Mouse (Mus musculus): ENCODE measurements at regions not wholly inside any gene's neighbourhood (a gene's known extent, or its start where the extent isn't known, plus 50 kb on each side); places are given as distances from the start of the nearest gene placed in this dataset.

- Histone ChIP-seq H3K36me3 (ENCODE audit: control insufficient read depth, insufficient read depth, low read length) (no peaks in the 10 kb centered on the region), H3K4me3 (ENCODE audit: low read depth, low read length) (no peak overlapping the region), H3K4me2 (ENCODE audit: low read depth, severe bottlenecking) (no peak overlapping the region), H3K9ac (ENCODE audit: low read length) (no peak overlapping the region), H3K27ac (replicated peaks; ENCODE audit: low read depth, low read length) (no peak overlapping the region), H3K27me3 (ENCODE audit: control insufficient read depth, insufficient read depth, low read length) (no peaks in the 10 kb centered on the region), H3K9me3 (ENCODE audit: control insufficient read depth, low read length) (no peaks in the 10 kb centered on the region), H3K4me1 (ENCODE audit: control insufficient read depth, insufficient read depth, low read length) (no peaks in the 10 kb centered on the region)
- WGBS, result 88% methylated on average over 2 of the region's 2 CpGs
- ATAC-seq (ENCODE audit: insufficient number of reproducible peaks, low FRiP score, low TSS enrichment, low read depth) (no peak), DNase-seq (ENCODE audit: low spot score) (no peak)
Observed at GRCm38 (mm10) chr4:10703212-10703611, 171.1 kb upstream of the 2610301B20Rik start.

- WGBS, result 83% methylated on average over 7 of the region's 7 CpGs
- Histone ChIP-seq H3K27me3 (ENCODE audit: control insufficient read depth, insufficient read depth, low read length) (no peaks in the 10 kb centered on the region), H3K4me1 (ENCODE audit: control insufficient read depth, insufficient read depth, low read length) (no peaks in the 10 kb centered on the region), H3K9me3 (ENCODE audit: control insufficient read depth, low read length) (no peaks in the 10 kb centered on the region), H3K9ac (ENCODE audit: low read length) (no peak overlapping the region), H3K4me3 (ENCODE audit: low read depth, low read length) (no peak overlapping the region), H3K36me3 (ENCODE audit: control insufficient read depth, insufficient read depth, low read length) (no peaks in the 10 kb centered on the region), H3K4me2 (ENCODE audit: low read depth, severe bottlenecking) (no peak overlapping the region), H3K27ac (replicated peaks; ENCODE audit: low read depth, low read length) (no peak overlapping the region)
- DNase-seq (ENCODE audit: low spot score), result no peak
- no peak for ATAC-seq (ENCODE audit: insufficient number of reproducible peaks, low FRiP score, low TSS enrichment, low read depth)
Observed at GRCm38 (mm10) chr4:10707016-10707657, 167.2 kb upstream of the 2610301B20Rik start.

- Histone ChIP-seq H3K9me3 (ENCODE audit: control insufficient read depth, low read length) (no peaks in the 10 kb centered on the region), H3K4me3 (ENCODE audit: low read depth, low read length) (no peak overlapping the region), H3K4me1 (ENCODE audit: control insufficient read depth, insufficient read depth, low read length) (no peaks in the 10 kb centered on the region), H3K27ac (replicated peaks; ENCODE audit: low read depth, low read length) (no peak overlapping the region), H3K4me2 (ENCODE audit: low read depth, severe bottlenecking) (no peak overlapping the region), H3K36me3 (ENCODE audit: control insufficient read depth, insufficient read depth, low read length) (no peaks in the 10 kb centered on the region), H3K9ac (ENCODE audit: low read length) (no peak overlapping the region), H3K27me3 (ENCODE audit: control insufficient read depth, insufficient read depth, low read length) (no peaks in the 10 kb centered on the region)
- ATAC-seq (ENCODE audit: insufficient number of reproducible peaks, low FRiP score, low TSS enrichment, low read depth), result no peak
- 56% methylated on average over 2 of the region's 2 CpGs for WGBS
- DNase-seq (ENCODE audit: low spot score), result no peak
Observed at GRCm38 (mm10) chr4:10707658-10708056, 166.6 kb upstream of the 2610301B20Rik start.

GRCm38 (mm10) chr4:10711939-10712533 lies 162.3 kb upstream of the 2610301B20Rik start:
- Histone ChIP-seq H3K36me3 (ENCODE audit: control insufficient read depth, insufficient read depth, low read length) (no peaks in the 10 kb centered on the region), H3K27ac (replicated peaks; ENCODE audit: low read depth, low read length) (no peak overlapping the region), H3K4me3 (ENCODE audit: low read depth, low read length) (no peak overlapping the region), H3K27me3 (ENCODE audit: control insufficient read depth, insufficient read depth, low read length) (no peaks in the 10 kb centered on the region), H3K9me3 (ENCODE audit: control insufficient read depth, low read length) (no peaks in the 10 kb centered on the region), H3K9ac (ENCODE audit: low read length) (no peak overlapping the region), H3K4me1 (ENCODE audit: control insufficient read depth, insufficient read depth, low read length) (no peaks in the 10 kb centered on the region), H3K4me2 (ENCODE audit: low read depth, severe bottlenecking) (no peak overlapping the region)
- ATAC-seq (ENCODE audit: insufficient number of reproducible peaks, low FRiP score, low TSS enrichment, low read depth) (no peak), DNase-seq (ENCODE audit: low spot score) (no peak)
- 54% methylated on average over 11 of the region's 11 CpGs for WGBS

- no peak for DNase-seq (ENCODE audit: low spot score)
- no peaks in the 10 kb centered on the region for H3K9me3 ChIP-seq (ENCODE audit: control insufficient read depth, low read length)
Observed at GRCm38 (mm10) chr4:10723341-10723740, 151.0 kb upstream of the 2610301B20Rik start.

GRCm38 (mm10) chr4:10727894-10728293 lies 146.4 kb upstream of the 2610301B20Rik start:
- DNase-seq (ENCODE audit: low spot score) (peak; percentile 18), ATAC-seq (ENCODE audit: insufficient number of reproducible peaks, low FRiP score, low TSS enrichment, low read depth) (no peak)
- Histone ChIP-seq H3K4me3 (ENCODE audit: low read depth, low read length) (no peak overlapping the region), H3K36me3 (ENCODE audit: control insufficient read depth, insufficient read depth, low read length) (no peaks in the 10 kb centered on the region), H3K4me1 (ENCODE audit: control insufficient read depth, insufficient read depth, low read length) (no peaks in the 10 kb centered on the region), H3K9ac (ENCODE audit: low read length) (no peak overlapping the region), H3K9me3 (ENCODE audit: control insufficient read depth, low read length) (no peaks in the 10 kb centered on the region), H3K27me3 (ENCODE audit: control insufficient read depth, insufficient read depth, low read length) (no peaks in the 10 kb centered on the region), H3K4me2 (ENCODE audit: low read depth, severe bottlenecking) (no peak overlapping the region), H3K27ac (replicated peaks; ENCODE audit: low read depth, low read length) (no peak overlapping the region)
- WGBS, result 91% methylated on average over 3 of the region's 3 CpGs

More at GRCm38 (mm10) chr4:10723341-10723740, 151.0 kb upstream of the 2610301B20Rik start:
- Histone ChIP-seq H3K27me3 (ENCODE audit: control insufficient read depth, insufficient read depth, low read length) (no peaks in the 10 kb centered on the region), H3K4me2 (ENCODE audit: low read depth, severe bottlenecking) (no peak overlapping the region), H3K4me3 (ENCODE audit: low read depth, low read length) (no peak overlapping the region), H3K4me1 (ENCODE audit: control insufficient read depth, insufficient read depth, low read length) (no peaks in the 10 kb centered on the region), H3K27ac (replicated peaks; ENCODE audit: low read depth, low read length) (no peak overlapping the region), H3K9ac (ENCODE audit: low read length) (no peak overlapping the region), H3K36me3 (ENCODE audit: control insufficient read depth, insufficient read depth, low read length) (no peaks in the 10 kb centered on the region)
- ATAC-seq (ENCODE audit: insufficient number of reproducible peaks, low FRiP score, low TSS enrichment, low read depth), result no peak
- 90% methylated on average over 4 of the region's 4 CpGs for WGBS

GRCm38 (mm10) chr4:10745207-10745606 lies 129.1 kb upstream of the 2610301B20Rik start:
- ATAC-seq (ENCODE audit: insufficient number of reproducible peaks, low FRiP score, low TSS enrichment, low read depth), result no peak
- Histone ChIP-seq H3K4me3 (ENCODE audit: low read depth, low read length) (no peak overlapping the region), H3K36me3 (ENCODE audit: control insufficient read depth, insufficient read depth, low read length) (no peaks in the 10 kb centered on the region), H3K27me3 (ENCODE audit: control insufficient read depth, insufficient read depth, low read length) (no peaks in the 10 kb centered on the region), H3K4me2 (ENCODE audit: low read depth, severe bottlenecking) (no peak overlapping the region), H3K9ac (ENCODE audit: low read length) (no peak overlapping the region), H3K27ac (replicated peaks; ENCODE audit: low read depth, low read length) (no peak overlapping the region), H3K4me1 (ENCODE audit: control insufficient read depth, insufficient read depth, low read length) (no peaks in the 10 kb centered on the region), H3K9me3 (ENCODE audit: control insufficient read depth, low read length) (no peaks in the 10 kb centered on the region)
- 90% methylated on average over 3 of the region's 3 CpGs for WGBS
- no peak for DNase-seq (ENCODE audit: low spot score)

GRCm38 (mm10) chr4:10748816-10749215 lies 125.5 kb upstream of the 2610301B20Rik start:
- Histone ChIP-seq H3K4me2 (ENCODE audit: low read depth, severe bottlenecking) (no peak overlapping the region), H3K27me3 (ENCODE audit: control insufficient read depth, insufficient read depth, low read length) (no peaks in the 10 kb centered on the region), H3K4me1 (ENCODE audit: control insufficient read depth, insufficient read depth, low read length) (no peaks in the 10 kb centered on the region), H3K9me3 (ENCODE audit: control insufficient read depth, low read length) (no peaks in the 10 kb centered on the region), H3K36me3 (ENCODE audit: control insufficient read depth, insufficient read depth, low read length) (no peaks in the 10 kb centered on the region), H3K9ac (ENCODE audit: low read length) (no peak overlapping the region), H3K27ac (replicated peaks; ENCODE audit: low read depth, low read length) (no peak overlapping the region), H3K4me3 (ENCODE audit: low read depth, low read length) (no peak overlapping the region)
- 90% methylated on average over 8 of the region's 8 CpGs for whole genome bisulfite sequencing
- ATAC-seq (ENCODE audit: insufficient number of reproducible peaks, low FRiP score, low TSS enrichment, low read depth) (no peak), DNase-seq (ENCODE audit: low spot score) (no peak)
